Mouse (Mus musculus) left cerebral cortex, postnatal 4 days (tissue): ENCODE data around the gene Adcy2. TPM values are rescaled to one million over a fixed set of nuclear protein-coding genes. Genes with fewer than 3 reads are reported as not detected.

Experiments
- DNase-seq: peaks from one replicate; pipeline ENCODE4 v3.0.0-alpha.2; 2022
- intact Hi-C: fragments of 180-260 bp; cut with DNase I; formaldehyde crosslinking; loops from one replicate; pipeline ENCODE4 v1.15.1; 2025
- total RNA-seq, 2 experiments: library from RNA; stranded (reverse); gene quantifications; 2 replicates each; pipeline ENCODE4 v1.2.3; 2021

Adcy2 gene
- total RNA-seq, 2 experiments from 2014 or later: 32.4 to 49.9 TPM

- intact Hi-C loops: no loop called here
- DNase-seq: no peak
Measured at GRCm38 (mm10) chr13:68581086-68581740, 418.1 kb downstream of the Adcy2 start.

- DNase-seq: no peak
- intact Hi-C loops: no loop called here
Measured at GRCm38 (mm10) chr13:68577945-68578344, 421.4 kb downstream of the Adcy2 start.

GRCm38 (mm10) chr13:68574398-68574797, 424.9 kb downstream of the Adcy2 start:
- DNase-seq: no peak
- intact Hi-C loops: no loop called here

GRCm38 (mm10) chr13:68572966-68573913, 426.1 kb downstream of the Adcy2 start:
- DNase-seq: no peak
- intact Hi-C loops: no loop called here

GRCm38 (mm10) chr13:68572247-68572646, 427.1 kb downstream of the Adcy2 start:
- DNase-seq: no peak

More at GRCm38 (mm10) chr13:68572247-68572646, 427.1 kb downstream of the Adcy2 start:
- intact Hi-C loops: no loop called here
